Mouse (Mus musculus) kidney, adult 2 months (tissue): Measurements from ENCODE around the gene Gbx2. TPM values are rescaled to one million over a fixed set of nuclear protein-coding genes. Genes with fewer than 3 reads are reported as not detected.

ENCODE experiments used
- DNase-seq: peaks from one replicate; pipeline ENCODE4 v3.0.0; 2021
- H3K27ac ChIP-seq: fragments of 200-500 bp; 2 replicates; pipeline ENCODE4 v1.5.1; 2012; ENCODE audit warnings: low read depth, low read length, control low read depth, inconsistent platforms; ENCODE audit not compliant: insufficient read depth
- H3K27me3 ChIP-seq: fragments of 200-500 bp; replicated peaks from 2 replicates; pipeline ENCODE4 v1.6.1; 2012; ENCODE audit warnings: mild to moderate bottlenecking, moderate library complexity, low read length, inconsistent platforms; ENCODE audit not compliant: control insufficient read depth, insufficient read depth
- H3K36me3 ChIP-seq: fragments of 200-500 bp; 2 replicates; pipeline ENCODE4 v1.6.1; 2012; ENCODE audit warnings: mild to moderate bottlenecking, moderate library complexity, low read length, inconsistent platforms; ENCODE audit not compliant: control insufficient read depth, insufficient read depth
- H3K4me1 ChIP-seq: fragments of 200-500 bp; 2 replicates; pipeline ENCODE4 v1.6.1; 2011; ENCODE audit warnings: low read length; ENCODE audit not compliant: control insufficient read depth, insufficient read depth
- H3K4me3 ChIP-seq: fragments of 200-500 bp; 2 replicates; pipeline ENCODE4 v1.5.1; 2011; ENCODE audit warnings: mild to moderate bottlenecking, low read depth, low read length, control low read depth; ENCODE audit not compliant: insufficient read depth
- CTCF ChIP-seq: fragments of 200-500 bp; conservative IDR thresholded peaks from 2 replicates; pipeline ENCODE4 v1.5.1; 2011; ENCODE audit warnings: low read depth, mild to moderate bottlenecking, control low read depth, low read length, moderate library complexity, mixed read lengths; ENCODE audit not compliant: insufficient read depth, insufficient read length
- POLR2A ChIP-seq: fragments of 200-500 bp; IDR thresholded peaks from one replicate; pipeline ENCODE4 v1.6.1; 2011; ENCODE audit warnings: low read depth, low read length, control low read depth
- WGBS: fragments of 180-500 bp; shearing (Covaris S2); methylation state at CpG from one replicate; pipeline ENCODE4 v1.1.7; 2018; 5-methylcytosine and 5-hydroxymethylcytosine counted together
- polyA plus RNA-seq: library from polyadenylated mRNA; depleted of rRNA; stranded (reverse); fragments of >200 nt; gene quantifications from 2 replicates; pipeline ENCODE4 v1.2.3, GENCODE M21; 2012

The Gbx2 gene
- polyA plus RNA-seq, 1 experiment: not detected

DNA sequence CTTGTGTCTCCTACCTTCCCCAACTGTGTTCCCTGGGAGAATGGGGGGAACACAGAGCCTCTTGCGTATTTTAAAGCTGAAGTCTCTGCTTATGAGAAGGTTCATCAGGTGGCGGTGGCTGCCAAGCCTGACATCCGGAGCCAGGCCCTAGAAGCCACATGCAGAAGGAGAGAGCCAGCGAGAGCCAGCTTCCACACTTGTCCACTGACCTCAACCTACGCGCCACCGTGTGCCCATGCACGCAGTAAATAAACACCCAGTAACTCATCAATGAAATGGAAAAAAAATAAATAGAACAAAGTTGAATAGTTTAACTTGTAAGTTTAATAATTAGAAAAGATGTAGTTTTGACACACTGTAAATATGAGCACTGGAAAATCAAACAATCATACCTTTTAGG is 21.2 kb downstream of the Gbx2 start:
- peak; percentile 35 for DNase-seq
- no peak overlapping the region for H3K4me3 ChIP-seq
- no peaks in the 10 kb centered on the region for H3K27me3 ChIP-seq
- H3K36me3 ChIP-seq: no peaks in the 10 kb centered on the region
- H3K27ac ChIP-seq: no peak overlapping the region
- 67% methylated on average over 8 of the region's 8 CpGs for WGBS
- TF ChIP-seq CTCF (0 out of 2 replicates have a peak, but pooled peaks have one; percentile 5), POLR2A (no peak)
- H3K4me1 ChIP-seq: 0 out of 2 replicates have a peak, but pooled peaks cover 2% of the 10 kb centered on the region

DNA sequence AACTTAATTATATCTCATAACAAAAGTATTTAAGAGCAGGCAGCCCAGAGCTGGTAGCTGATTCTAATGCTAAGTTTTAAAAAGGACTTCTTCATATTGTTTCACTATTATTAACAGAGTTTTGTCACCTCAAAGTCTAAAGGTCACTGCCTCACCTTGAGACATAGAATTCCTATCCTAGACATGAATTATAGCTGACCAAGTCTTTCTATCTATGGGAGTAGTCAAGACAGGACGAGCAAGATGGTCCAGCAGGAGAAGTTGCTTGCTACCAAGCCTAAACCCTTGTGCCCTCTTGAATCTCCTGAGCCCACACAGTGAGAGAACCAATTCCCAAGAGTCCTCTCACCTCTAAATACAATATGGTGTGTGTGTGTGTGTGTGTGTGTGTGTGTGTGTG is 28.3 kb downstream of the Gbx2 start:
- DNase-seq: no peak
- H3K27me3 ChIP-seq: no peaks in the 10 kb centered on the region
- H3K4me1 ChIP-seq: 0 out of 2 replicates have a peak, but pooled peaks cover 3% of the 10 kb centered on the region
- no peak overlapping the region for H3K4me3 ChIP-seq
- TF ChIP-seq POLR2A (no peak), CTCF (no peak)
- no peaks in the 10 kb centered on the region for H3K36me3 ChIP-seq
- WGBS: 71% methylated on average over 1 of the region's 1 CpGs
- no peak overlapping the region for H3K27ac ChIP-seq

DNA sequence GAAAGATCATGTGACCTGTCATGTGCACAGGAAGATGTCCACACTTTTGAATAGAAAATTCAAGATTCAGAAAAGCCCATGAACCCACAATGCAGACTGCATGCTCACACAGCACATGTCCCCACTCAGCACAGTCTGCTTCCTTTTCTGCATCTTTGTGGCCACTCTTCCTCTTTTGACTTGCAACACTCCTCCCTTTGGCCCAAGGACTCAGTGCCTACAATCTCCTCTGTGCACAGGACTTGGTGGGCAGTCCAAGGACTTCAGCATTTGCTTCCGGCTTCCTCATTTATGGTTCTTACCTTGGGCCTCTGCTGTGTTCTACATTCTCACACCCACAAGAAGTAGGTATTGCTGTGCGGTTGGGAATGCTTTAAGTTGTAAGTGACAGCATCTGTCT is 28.7 kb downstream of the Gbx2 start:
- Histone ChIP-seq H3K4me3 (no peak overlapping the region), H3K36me3 (no peaks in the 10 kb centered on the region), H3K27me3 (no peaks in the 10 kb centered on the region), H3K4me1 (0 out of 2 replicates have a peak, but pooled peaks cover 3% of the 10 kb centered on the region), H3K27ac (no peak overlapping the region)
- DNase-seq: no peak
- TF ChIP-seq POLR2A (no peak), CTCF (no peak)
- 92% methylated on average over 2 of the region's 2 CpGs for WGBS

DNA sequence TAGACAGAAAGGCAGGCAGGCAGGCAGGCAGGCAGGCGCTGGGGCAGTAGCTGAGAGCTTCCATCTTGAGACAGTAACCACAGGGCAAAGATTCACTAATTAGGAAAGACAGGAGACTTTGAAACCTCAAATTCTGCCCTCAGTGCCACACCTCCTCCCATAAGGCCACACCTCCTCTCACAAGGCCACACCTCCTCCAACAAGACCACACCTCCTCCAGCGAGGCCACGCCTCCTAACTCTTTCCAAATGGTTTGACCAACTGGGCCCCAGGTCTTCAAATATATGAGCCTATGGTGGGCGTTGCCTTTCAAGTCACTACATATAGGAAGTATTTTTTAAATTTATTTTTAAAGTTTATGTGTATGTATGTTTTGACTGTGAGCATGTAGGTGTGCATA is 29.6 kb downstream of the Gbx2 start:
- H3K27me3 ChIP-seq: no peaks in the 10 kb centered on the region
- DNase-seq: no peak
- WGBS: 85% methylated on average over 4 of the region's 4 CpGs
- H3K4me3 ChIP-seq: no peak overlapping the region
- TF ChIP-seq POLR2A (no peak), CTCF (no peak)
- no peaks in the 10 kb centered on the region for H3K36me3 ChIP-seq
- H3K4me1 ChIP-seq: 0 out of 2 replicates have a peak, but pooled peaks cover 3% of the 10 kb centered on the region
- no peak overlapping the region for H3K27ac ChIP-seq

DNA sequence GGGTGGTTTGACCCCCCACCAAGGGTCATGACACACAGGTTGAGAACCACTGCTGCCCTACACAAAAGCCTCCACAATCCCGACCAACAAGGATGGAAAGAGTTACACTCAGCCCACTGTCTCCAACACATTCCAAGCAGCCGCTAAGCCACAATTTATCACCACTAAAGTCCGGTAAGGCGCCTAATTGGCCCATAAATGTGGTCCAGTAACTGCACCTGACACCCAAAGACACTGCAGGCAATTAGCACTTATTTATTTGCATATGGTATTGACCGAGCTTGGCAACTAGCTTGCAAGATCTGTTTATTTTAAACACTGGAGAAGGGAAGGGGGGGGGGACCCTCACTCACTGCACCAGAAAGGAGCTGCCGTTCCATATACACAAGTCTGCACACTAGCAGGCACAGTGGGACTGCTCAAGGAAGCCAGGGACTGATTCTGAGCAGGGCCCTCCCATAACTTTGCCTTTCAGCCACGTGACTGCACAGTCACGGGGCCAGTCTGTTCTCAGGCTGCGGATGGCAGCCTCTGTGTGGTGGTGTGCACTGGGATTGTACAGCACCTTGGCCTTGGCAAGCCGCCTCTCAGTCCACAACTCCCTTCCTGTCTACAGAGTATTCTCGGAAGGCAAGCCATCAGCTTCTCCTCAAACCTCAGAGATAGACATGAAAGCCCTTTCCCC is 31.1 kb downstream of the Gbx2 start:
- Histone ChIP-seq H3K27me3 (no peaks in the 10 kb centered on the region), H3K27ac (no peak overlapping the region), H3K36me3 (no peaks in the 10 kb centered on the region), H3K4me1 (0 out of 2 replicates have a peak, but pooled peaks cover 3% of the 10 kb centered on the region), H3K4me3 (no peak overlapping the region)
- no peak for TF ChIP-seq CTCF
- no peak for TF ChIP-seq POLR2A
- peak; percentile 57 for DNase-seq
- 51% methylated on average over 11 of the region's 11 CpGs for WGBS

DNA sequence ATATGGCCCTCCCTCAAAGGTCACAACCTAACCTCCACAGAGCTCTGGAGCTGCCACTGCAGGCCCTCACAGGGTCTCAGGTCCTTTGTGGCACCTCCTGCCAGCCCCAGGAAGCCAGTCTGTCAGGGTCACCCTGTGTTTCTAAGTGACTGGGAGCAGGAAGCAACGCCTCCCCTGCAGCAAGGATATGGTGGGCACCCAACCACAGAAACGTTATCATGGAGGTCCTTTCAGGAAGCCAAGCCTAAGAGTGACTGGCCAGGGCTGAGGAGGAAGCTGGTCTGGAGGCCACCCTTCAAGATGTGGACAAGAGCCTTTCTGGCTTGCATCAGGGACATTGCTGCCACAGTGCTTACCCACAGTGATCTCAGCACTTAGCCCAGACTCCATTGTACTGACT is 31.9 kb downstream of the Gbx2 start:
- no peak for DNase-seq
- H3K27ac ChIP-seq: no peak overlapping the region
- H3K4me3 ChIP-seq: no peak overlapping the region
- 0 out of 2 replicates have a peak, but pooled peaks cover 3% of the 10 kb centered on the region for H3K4me1 ChIP-seq
- WGBS: 63% methylated on average over 2 of the region's 2 CpGs
- H3K27me3 ChIP-seq: no peaks in the 10 kb centered on the region
- no peaks in the 10 kb centered on the region for H3K36me3 ChIP-seq
- no peak for TF ChIP-seq CTCF

DNA sequence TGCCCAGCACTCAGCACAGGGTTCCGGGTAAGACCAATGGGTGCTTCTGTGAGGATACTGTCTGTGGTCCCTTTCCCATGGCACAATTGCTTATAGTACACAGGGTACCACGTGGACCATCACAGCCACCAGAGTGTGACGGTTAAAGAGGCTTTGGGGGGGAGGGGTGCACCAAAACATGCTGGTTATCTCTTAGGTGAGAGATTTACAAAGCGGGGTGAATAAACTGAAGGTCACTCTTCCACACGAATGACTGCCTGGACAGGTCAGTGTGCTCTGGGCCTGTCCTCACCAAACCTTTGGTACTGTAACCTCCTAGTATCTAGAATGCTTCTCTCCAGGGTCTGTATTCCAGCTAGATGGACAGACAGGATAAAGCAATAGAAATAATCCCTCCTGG is 35.2 kb downstream of the Gbx2 start:
- Histone ChIP-seq H3K4me3 (no peak overlapping the region), H3K27me3 (no peaks in the 10 kb centered on the region), H3K36me3 (no peaks in the 10 kb centered on the region), H3K27ac (no peak overlapping the region), H3K4me1 (no peaks in the 10 kb centered on the region)
- DNase-seq: peak; percentile 53
- WGBS: 50% methylated on average over 5 of the region's 5 CpGs
- TF ChIP-seq CTCF (no peak), POLR2A (no peak)
